Mouse (Mus musculus) olfactory bulb, adult 2 months (tissue): ENCODE results near the gene Prdx5. TPM values are rescaled to one million over a fixed set of nuclear protein-coding genes. Genes with fewer than 3 reads are reported as not detected.
A peak's percentile ranks its signal among the peaks of the same experiment; 100 is the strongest.

Source experiments
- H3K27ac ChIP-seq: fragments of 200-500 bp; 2 replicates; pipeline ENCODE4 v1.5.1; 2012; ENCODE audit warnings: low read depth, low read length; ENCODE audit not compliant: insufficient read depth
- H3K4me1 ChIP-seq: fragments of 200-500 bp; 2 replicates; pipeline ENCODE4 v1.6.1; 2012; ENCODE audit warnings: low read length; ENCODE audit not compliant: control insufficient read depth, insufficient read depth
- H3K4me3 ChIP-seq: fragments of 200-500 bp; 2 replicates; pipeline ENCODE4 v1.5.1; 2012; ENCODE audit warnings: mild to moderate bottlenecking, low read depth, low read length, moderate library complexity; ENCODE audit not compliant: insufficient read depth
- CTCF ChIP-seq: fragments of 200-500 bp; IDR thresholded peaks from 2 replicates; pipeline ENCODE4 v1.5.1; 2012; ENCODE audit warnings: low read depth, mild to moderate bottlenecking, low read length, moderate library complexity; ENCODE audit not compliant: insufficient read depth
- POLR2A ChIP-seq: fragments of 200-500 bp; IDR thresholded peaks from 2 replicates; pipeline ENCODE4 v1.6.1; 2012; ENCODE audit warnings: mild to moderate bottlenecking, low read depth, low read length, moderate library complexity; ENCODE audit not compliant: insufficient read depth
- WGBS: fragments of 180-500 bp; shearing (Covaris S2); methylation state at CpG from one replicate; pipeline ENCODE4 v1.1.7; 2018; 5-methylcytosine and 5-hydroxymethylcytosine counted together
- polyA plus RNA-seq: library from polyadenylated mRNA; stranded (reverse); fragments of >200 nt; gene quantifications from 2 replicates; pipeline ENCODE4 v1.2.4, GENCODE M21; 2012; ENCODE audit warnings: low replicate concordance; ENCODE audit not compliant: missing spikeins, insufficient read depth, insufficient read length

Prdx5 gene
- polyA plus RNA-seq = not detected in 2 replicates

DNA sequence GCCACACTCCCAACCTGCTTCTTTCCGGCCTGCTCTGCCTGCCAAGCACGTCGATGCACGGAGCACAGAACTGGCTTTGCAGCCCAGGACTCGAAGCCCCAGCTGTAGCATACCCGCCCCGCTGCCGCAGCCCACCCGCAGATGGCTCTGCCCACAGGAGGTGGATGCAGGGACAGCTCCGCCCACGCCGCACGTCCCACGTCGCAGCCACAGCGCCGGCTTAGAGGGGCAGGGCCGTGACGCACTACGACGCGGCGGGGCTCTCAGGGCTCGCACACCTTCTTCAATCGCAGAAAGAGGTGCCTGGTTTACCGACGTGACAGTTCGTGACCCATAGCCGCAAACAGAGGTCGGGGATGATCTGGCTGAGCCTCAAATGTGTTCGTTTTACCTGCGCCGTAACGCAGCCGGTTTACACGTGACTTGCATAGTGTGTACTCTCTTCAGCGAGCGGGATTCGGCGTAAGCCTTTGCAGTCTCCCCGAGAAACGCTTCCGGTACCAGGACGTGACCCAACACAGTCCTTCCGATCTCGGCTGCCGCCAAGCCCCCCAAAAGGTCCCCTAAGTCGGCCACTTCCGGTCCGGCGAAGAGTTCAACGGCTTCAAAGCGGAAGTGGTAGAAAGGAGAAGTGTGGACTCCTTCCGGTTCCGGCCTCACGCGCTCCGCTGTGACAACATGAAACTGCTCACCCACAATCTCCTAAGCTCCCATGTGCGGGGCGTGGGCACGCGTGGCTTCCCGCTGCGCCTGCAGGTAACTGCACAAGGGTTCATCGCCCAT, at the start of gene Prdx5, which contains the start of gene Trmt112:
TSS of gene Prdx5 (minus strand) at position 600 of the 783 bp plus-strand sequence.
TSS of gene Trmt112 (plus strand) at position 192 of the 783 bp plus-strand sequence.
- TF ChIP-seq POLR2A = peak; percentile 80
- no peak for TF ChIP-seq CTCF
- H3K4me1 ChIP-seq = peaks cover 35% of the 10 kb centered on the region
- under 1% methylated on average over 65 of the region's 65 CpGs for WGBS

GRCm38 (mm10) chr19:6956461-6956860, 46.6 kb upstream of the Prdx5 start:
- 84% methylated on average over 10 of the region's 10 CpGs for WGBS
- no peak for TF ChIP-seq CTCF
- no peak for TF ChIP-seq POLR2A
- Histone ChIP-seq H3K27ac (no peak overlapping the region), H3K4me3 (no peak overlapping the region), H3K4me1 (peaks cover 10% of the 10 kb centered on the region)

More for the DNA sequence above, at the start of gene Prdx5, which contains the start of gene Trmt112:
- Histone ChIP-seq H3K4me3 (peak within 1 kb of the TSS; percentile 60), H3K27ac (peak within 1 kb of the TSS; percentile 89)

DNA sequence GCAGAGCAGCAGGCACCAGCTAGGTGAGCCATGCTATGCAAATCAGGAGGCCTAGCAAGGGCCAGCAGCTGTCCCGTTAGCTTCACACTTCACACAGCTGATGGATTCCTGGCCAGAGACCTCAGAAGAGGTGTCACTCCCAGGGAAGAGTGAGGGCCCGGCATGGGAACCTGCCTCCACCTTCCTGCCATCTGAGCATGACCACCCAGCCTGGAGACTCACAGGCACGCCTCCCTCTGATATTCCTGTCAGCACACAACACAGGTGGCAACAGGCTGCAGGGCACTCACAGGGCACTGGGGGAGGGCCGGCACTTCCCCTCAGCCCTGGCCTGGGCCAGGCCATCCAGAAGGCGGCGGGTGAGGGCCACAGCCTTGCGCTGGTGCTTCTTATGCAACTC, 45.5 kb upstream of the Prdx5 start:
- Histone ChIP-seq H3K27ac (no peak overlapping the region), H3K4me1 (peaks cover 10% of the 10 kb centered on the region), H3K4me3 (no peak overlapping the region)
- 87% methylated on average over 7 of the region's 7 CpGs for WGBS
- TF ChIP-seq POLR2A (no peak), CTCF (no peak)

DNA sequence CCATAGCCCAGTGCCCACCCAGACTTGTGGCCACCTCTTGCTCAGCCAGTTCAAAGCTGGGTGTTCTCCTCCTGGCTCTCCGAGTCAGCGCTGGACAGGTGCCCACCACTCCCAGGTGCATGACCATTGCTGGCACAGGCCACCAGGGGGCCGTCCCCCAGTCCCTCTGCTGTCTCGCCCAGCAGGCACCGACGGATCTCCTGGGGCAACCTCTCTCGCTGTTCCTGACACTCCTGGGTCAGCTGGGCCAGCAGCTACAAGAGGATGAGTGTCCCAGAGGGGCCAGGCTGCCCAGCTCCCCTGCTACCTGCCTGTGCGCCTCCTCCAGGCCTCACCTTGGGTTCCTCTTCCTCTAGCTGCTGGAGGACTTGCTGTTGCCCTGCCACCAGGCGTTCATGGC, 44.1 kb upstream of the Prdx5 start:
- 53% methylated on average over 9 of the region's 9 CpGs for WGBS
- H3K4me1 ChIP-seq = peaks cover 10% of the 10 kb centered on the region
- no peak overlapping the region for H3K4me3 ChIP-seq
- no peak overlapping the region for H3K27ac ChIP-seq
- no peak for TF ChIP-seq POLR2A
- TF ChIP-seq CTCF = no peak

DNA sequence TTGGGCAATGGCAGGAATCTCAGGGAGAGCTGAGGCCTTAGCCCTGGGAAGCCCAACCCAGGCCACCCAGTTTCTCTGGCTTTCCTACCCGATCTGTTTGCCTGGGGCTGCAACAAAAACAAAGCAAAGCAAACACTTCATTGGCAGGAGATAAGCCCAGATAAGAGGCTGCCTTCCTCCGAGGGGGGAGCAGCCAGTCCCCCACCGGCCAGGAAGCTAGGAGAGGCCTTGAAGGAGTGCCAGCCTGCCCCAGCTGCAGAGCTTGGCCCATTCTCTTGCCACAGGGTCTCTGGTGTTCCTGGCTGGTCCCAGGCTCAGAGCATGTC, 42.8 kb upstream of the Prdx5 start:
- H3K27ac ChIP-seq = peak overlapping the region; percentile 76
- 13% methylated on average over 3 of the region's 3 CpGs for WGBS
- H3K4me3 ChIP-seq = peak overlapping the region; percentile 62
- H3K4me1 ChIP-seq = peaks cover 10% of the 10 kb centered on the region
- TF ChIP-seq CTCF (no peak), POLR2A (no peak)

GRCm38 (mm10) chr19:6951994-6952711, 42.2 kb upstream of the Prdx5 start:
- peak overlapping the region; percentile 62 for H3K4me3 ChIP-seq
- H3K4me1 ChIP-seq = peaks cover 10% of the 10 kb centered on the region
- H3K27ac ChIP-seq = peak overlapping the region; percentile 76
- TF ChIP-seq CTCF (no peak), POLR2A (no peak; the same call in 1 of the 2 replicates)
- WGBS = 3% methylated on average over 31 of the region's 31 CpGs

DNA sequence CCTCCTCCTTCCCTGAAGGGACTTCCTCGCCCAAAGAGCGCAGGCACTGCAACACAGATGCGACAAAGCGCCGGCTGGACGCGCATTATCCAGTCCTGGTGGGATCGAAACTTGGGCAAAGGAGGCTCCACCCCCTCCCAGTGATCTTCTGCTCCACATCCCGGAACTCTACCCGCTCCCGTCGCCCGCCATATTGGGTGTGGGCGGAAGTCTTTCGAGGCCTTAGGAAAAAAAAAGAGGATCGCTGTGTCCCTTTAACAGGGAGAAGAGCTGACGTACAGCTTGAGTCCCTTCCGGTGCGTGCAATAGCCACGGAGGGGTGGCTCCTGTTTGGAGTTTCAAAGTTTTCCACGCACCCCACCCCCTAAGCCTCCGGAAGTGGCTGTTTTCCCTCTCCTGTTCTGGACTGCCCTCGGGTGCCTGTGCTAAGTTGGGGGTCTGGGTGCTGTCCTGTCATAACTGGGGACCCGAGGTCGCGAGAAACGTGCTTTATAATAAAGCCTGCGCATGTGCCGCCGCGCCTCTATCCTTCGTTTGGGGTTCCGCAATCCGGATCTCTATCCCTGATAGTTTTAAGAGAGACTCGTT, 41.6 kb upstream of the Prdx5 start:
- Histone ChIP-seq H3K27ac (peak overlapping the region; percentile 91), H3K4me1 (peaks cover 10% of the 10 kb centered on the region), H3K4me3 (peak overlapping the region; percentile 62)
- TF ChIP-seq POLR2A (peak; percentile 33; the same call in 1 of the 2 replicates), CTCF (no peak)
- WGBS = under 1% methylated on average over 35 of the region's 35 CpGs

- 0% methylated on average over 28 of the region's 28 CpGs for whole genome bisulfite sequencing
- Histone ChIP-seq H3K27ac (peak overlapping the region; percentile 91), H3K4me3 (peak overlapping the region; percentile 62), H3K4me1 (peaks cover 10% of the 10 kb centered on the region)
- no peak for TF ChIP-seq CTCF
- TF ChIP-seq POLR2A = no peak; the same call in 1 of the 2 replicates
Measured at GRCm38 (mm10) chr19:6950613-6951153, 40.8 kb upstream of the Prdx5 start.

DNA sequence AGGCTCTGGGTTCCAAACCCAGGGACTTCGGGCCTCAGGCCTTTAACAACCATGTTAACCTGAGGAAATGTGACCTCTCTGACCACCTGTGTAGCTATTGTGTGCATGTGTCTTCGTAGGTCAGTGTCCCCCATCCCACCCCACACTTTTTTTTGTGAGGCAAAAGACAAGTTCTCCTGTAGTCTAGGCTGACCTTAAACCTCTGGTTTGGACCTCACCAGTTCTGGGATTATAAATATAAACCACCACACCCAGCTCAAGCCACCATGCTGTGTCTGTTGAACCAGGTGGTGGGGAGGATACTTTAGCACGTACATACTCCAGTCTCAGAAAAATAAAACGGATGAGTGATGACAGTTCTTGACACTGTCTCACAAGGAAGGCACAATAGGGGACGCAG, 40.0 kb upstream of the Prdx5 start:
- TF ChIP-seq CTCF (no peak), POLR2A (no peak)
- WGBS = 54% methylated on average over 5 of the region's 5 CpGs
- H3K4me3 ChIP-seq = no peak overlapping the region
- H3K27ac ChIP-seq = no peak overlapping the region
- H3K4me1 ChIP-seq = peaks cover 10% of the 10 kb centered on the region
